Mouse (Mus musculus) mouse embryonic stem cell (cell line): ENCODE data around the gene Tecpr2.

Source experiments
- in situ Hi-C, 2 experiments: fragments of 300-500 bp; cut with MboI; formaldehyde crosslinking; loops; 1 replicate in 1 of 2; 3 replicates in 1 of 2; pipeline ENCODE4 v1.14.3; 2019 to 2020; ENCODE audit warnings: low sequenced_read_pairs in 2 of 2, low pct_unique_long_range_greater_than_20kb in 1 of 2, mixed read lengths in 1 of 2; ENCODE audit not compliant: unreplicated experiment in 1 of 2

The Tecpr2 gene

DNA sequence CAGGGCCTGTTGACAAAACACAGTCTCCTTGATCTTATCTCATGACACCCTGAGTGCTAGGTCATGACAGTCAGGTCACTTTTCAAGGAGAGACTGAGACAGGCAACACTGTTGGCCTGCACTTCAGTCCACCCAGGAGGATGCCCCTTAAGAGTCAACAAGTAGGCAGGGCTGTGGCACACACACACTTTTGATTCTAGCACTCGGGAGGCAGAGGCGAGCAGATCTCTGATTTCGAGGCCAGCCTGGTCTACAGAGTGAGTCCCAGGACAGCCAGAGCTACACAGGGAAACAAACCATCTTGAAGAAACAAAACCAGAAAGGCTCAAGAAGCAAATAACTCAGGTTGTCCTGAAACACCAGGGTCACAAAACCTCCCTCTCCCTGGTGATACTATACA lies 100.3 kb downstream of the Tecpr2 start:
- in situ Hi-C loops, result no loop called here

DNA sequence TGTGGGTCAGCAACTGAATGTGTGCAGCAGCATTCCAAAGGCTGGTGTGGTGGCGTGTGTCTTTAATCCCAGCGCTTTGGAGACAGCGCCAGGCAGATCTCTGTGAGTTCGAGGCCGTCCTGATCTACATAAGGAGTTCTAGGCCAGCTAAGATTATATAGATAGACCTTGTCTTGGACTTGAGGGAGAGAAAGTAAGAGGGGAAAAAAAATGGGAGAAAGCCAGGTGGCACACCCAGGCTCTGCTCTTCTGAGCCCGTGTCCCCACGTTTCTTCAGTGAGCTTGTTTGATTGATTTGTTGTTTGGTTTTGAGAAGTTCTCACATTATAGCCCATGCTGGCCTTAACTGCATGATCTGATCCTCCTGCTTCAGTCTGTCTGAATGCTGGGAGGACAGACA lies 101.4 kb downstream of the Tecpr2 start:
- in situ Hi-C loops, result no loop called here

DNA sequence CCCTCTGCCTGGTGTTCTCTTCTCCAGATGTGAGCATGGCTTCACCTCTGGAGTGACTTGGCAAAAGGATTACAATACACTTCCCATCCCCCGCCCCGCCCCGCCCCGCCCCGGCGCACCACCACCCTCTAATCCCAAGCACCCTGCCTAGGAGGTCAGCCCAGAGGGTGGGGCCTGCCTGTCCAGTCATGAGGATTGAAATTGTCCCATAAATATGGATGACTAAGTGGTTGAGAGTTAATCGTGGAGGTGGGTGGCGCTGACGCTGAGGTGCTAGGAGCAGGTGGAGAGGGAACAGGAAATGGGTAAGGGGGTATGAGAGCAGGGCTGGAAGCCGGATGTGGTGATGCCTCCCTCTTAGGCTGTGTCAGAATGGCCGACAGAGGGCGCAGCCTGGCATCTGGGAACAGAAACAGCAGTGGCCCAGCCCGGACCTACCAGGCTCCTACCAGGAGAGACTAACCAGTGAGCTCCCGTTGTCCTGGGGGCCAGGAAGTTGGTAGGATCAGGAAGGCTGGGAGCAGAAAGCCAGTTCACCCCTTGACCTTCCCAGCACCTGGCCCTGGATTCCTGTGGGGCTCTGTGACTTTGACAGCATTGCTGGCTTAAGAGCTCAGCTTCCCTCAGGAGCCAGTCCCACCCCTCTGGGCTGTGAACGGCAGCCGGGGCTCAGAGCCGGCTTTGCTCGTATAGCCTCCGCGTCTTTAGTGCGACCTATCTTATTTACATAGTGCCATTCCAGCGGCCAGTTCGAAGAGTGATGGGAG lies 102.5 kb downstream of the Tecpr2 start:
- in situ Hi-C loops, result no loop called here

DNA sequence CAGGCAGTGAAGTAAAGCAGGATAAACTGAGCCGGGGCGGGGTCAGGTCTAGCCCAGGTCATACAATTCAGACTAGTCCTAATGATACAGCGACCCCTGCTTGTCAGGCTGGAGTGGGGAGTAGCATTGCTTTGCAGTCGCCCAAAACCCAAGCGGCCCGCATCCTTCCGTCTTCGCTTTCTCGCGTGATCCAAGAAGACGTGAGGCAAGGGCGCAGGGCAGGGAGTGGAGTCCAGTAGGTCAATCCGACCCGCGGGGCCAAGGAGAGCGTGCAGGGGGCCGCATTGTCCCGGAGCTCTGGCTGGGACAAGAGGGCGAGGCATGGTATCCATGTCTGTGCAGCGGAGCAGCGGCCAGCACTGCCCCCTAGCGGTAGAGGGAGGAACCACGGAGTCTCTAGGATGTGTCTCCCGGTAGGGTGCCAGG lies 103.1 kb downstream of the Tecpr2 start:
- in situ Hi-C loops, result no loop called here

DNA sequence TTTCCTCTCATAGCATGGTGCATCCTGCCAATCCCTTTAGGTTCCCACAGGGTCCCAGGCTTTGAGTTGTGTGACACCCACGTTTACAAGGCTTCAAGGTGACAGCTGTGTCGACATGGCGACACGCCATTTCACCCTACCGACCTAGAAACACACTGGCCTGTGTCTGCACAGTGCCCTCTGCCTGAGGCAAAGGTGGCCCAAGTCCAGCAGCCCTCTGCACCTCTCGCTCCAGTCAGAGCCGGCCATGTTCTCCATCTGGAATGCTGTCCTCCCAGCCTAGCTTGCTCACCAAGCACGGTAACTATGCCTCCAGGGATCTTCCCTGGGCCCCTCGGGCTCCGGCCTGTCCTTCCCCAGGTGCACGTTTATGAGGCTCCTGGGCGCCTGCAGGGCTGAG lies 103.7 kb downstream of the Tecpr2 start:
- in situ Hi-C loops, result no loop called here

DNA sequence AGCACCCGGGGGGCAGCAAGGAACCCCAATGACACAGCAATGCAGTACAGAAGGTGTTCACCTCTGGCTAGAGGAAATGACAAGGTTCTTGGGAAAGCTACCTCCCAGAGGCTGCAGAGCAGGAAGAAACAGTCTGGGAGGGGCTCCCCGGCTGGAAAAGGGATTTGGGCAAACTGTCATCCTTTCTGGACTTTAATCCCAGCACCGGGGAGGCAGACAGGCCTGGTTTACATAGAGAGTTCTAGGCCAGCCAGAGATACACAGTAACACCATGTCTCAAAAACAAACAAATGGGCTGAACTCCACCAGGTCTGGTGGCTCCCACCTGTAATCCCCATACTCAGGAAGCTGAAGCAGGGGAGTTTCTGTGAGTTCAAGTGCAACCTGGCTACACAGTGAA lies 104.2 kb downstream of the Tecpr2 start:
- in situ Hi-C loops, result no loop called here

DNA sequence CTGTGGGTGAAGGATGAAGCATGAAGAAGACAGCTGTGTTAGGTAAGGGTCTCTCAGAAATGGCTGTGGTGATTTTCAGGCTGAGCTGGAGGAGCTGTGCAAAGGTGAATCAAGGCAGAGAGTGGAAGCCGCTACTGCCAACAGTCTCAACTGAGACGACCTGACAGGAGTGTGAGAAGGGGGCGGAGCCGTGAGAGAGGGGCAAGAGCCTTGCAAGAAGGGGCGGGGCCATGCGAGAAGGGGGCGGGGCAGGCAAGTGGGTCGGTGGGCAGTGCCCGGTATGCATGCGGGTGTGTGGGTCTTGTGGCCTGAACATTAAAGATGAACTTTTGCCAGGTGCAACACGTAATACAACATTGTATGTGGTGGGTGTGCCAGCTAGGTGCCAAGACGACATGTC lies 105.6 kb downstream of the Tecpr2 start:
- in situ Hi-C loops, result no loop called here

DNA sequence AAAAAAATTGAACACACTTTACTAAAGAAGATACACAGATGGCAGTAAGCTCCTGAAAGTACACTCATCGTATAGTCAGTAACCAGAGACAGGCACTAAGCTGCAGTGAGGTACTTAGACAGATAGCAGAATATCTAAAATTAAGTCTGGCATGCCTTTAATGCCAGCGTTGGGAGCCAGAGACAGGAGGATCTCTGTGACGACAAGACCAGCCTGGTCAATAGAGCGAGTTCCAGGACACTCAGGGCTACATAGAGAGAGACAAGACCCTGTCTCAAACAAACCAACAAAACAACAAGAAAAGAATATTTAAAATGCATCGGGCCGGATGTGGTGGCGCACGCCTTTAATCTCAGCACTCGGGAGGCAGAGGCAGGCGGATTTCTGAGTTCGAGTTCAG lies 109.0 kb downstream of the Tecpr2 start:
- in situ Hi-C loops, result no loop called here

DNA sequence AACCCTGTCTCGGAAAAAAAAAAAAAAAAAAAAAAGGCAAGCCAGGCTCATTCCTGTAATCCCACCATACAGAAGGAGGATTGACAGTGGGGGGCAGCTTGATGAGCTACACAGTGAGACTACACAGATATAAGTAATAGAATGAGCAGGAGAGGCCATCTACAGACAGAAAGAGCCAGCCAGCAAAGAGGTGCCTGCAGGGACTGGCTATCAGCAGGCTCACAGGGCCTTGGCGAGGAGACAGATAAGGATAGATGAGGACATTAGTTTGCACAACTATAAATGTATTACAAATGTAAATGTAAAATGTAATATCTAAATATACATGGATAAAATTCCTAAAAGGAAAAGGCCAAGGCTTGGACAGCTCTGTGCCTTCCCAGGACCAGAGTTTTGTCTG lies 110.8 kb downstream of the Tecpr2 start:
- in situ Hi-C loops, result no loop called here

DNA sequence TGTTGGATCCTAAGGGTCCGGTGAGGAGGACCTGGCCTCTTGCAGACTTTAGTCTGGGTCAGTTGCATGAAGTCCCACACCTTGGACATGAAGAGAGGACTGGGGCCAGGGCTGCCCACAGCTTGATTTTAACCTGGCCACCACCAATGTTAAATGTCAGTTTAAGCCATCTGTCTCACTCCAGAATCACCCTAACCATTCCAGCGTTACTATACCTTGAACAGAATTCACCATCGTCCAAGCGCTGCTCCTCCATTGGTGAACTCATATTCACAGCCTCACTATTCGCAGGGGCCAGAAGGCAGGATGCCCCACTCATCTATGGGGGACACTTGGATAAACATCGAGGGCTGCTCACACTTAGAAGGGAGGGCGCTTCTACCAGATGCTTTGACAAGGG lies 111.9 kb downstream of the Tecpr2 start:
- in situ Hi-C loops, result no loop called here

DNA sequence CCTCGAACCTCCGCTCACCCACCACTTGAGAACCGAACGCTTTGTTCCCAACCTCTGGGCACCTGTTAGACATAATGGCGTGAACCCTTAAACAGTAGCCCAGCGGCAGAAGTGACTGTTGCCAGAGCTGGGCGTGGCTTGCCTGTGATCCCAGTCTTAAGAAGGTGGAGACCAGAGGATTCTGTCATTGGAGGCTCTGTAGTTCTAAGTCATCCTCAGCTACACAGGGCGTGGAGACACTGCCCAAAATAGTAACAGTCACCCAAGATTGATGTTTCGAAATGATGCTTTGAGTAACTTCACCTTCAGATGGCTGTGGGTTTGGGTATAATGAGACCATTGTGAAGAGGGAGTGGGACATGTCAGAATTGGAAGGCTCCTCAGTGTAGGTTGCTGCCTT lies 115.1 kb downstream of the Tecpr2 start:
- in situ Hi-C loops, result no loop called here

DNA sequence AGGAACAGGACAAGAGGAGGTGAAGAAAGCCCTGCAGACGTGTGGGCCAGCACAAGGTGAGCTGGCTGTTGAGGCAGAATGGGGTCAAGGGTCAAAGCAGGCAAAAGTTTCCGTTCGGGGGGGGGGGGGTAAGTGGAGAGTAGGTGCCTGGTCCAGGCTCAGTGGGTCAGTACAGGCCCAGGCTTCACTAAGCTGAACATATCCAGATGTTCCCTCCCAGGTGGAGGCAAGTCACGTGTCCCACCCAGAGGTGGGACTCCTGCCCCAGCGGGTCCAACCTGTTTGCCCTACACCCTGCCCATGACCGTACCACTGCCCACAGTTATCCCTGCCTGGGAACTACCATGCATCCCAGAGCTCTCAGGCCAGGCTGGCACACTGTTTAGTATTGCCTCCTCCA lies 116.7 kb downstream of the Tecpr2 start:
- in situ Hi-C loops, result no loop called here

DNA sequence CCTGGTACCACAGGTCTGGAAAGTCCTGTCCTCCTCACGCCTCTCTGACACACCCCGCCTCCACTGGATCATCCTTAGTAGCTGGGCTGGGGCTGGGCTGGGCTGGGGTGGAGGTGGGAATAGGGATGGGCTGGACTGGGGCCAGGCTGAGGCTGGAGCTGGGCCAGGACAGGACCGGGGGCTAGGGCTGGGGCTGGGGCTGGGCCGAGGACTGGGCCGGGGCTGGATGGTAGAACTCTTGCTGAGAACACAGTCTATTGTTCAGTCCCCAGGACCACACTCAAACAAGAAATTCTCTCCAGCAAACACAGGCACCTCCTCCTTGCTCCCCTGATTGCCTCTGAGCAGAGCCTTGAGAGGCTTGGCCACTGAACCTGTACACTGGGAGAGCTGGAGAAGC lies 117.3 kb downstream of the Tecpr2 start:
- in situ Hi-C loops, result no loop called here

DNA sequence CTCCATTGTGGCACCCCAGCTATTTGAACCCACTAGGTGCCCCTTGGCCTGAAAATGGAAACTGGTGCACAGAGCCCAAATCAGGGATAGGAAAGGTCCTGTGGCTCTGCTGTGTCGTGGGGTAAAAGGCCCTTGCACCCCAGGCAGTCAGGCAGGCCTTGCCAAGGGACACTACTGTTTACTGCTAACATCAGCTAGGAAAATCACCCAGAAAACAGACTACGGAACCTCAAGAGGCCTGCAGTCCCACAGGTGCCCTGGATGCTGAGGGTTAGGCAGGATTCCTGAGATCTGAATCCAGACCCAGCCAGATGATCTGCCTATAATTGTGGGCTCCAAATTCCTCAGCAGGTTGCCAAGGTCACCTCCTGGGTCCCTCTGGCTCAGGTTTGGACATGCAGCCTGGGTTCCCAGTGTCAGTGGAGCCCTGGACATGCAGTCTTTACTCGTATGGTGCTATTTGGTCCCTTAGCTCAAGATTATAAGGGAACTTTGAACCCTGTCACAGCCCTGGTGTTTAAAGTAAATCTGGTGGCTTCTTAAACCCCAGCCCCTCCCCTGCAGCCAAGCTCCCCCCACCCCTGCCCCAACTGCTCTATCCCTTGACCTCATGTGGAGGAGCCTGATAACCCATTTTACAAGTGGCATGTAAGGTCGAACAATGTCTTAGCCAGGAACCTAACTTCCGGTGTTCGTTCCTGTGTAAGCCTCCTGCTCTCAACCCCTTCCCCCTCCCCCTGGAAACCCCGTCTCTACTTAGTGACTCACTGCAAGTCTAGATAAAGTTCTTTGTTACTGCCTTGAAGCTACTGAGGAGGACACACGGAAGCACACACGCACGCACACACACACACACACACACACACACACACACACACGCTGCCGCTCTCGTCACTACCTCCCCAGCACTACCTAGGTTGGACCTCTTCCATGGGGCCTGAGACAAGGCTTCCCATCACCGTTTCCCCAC lies 118.4 kb downstream of the Tecpr2 start:
- in situ Hi-C loops, result no loop called here

DNA sequence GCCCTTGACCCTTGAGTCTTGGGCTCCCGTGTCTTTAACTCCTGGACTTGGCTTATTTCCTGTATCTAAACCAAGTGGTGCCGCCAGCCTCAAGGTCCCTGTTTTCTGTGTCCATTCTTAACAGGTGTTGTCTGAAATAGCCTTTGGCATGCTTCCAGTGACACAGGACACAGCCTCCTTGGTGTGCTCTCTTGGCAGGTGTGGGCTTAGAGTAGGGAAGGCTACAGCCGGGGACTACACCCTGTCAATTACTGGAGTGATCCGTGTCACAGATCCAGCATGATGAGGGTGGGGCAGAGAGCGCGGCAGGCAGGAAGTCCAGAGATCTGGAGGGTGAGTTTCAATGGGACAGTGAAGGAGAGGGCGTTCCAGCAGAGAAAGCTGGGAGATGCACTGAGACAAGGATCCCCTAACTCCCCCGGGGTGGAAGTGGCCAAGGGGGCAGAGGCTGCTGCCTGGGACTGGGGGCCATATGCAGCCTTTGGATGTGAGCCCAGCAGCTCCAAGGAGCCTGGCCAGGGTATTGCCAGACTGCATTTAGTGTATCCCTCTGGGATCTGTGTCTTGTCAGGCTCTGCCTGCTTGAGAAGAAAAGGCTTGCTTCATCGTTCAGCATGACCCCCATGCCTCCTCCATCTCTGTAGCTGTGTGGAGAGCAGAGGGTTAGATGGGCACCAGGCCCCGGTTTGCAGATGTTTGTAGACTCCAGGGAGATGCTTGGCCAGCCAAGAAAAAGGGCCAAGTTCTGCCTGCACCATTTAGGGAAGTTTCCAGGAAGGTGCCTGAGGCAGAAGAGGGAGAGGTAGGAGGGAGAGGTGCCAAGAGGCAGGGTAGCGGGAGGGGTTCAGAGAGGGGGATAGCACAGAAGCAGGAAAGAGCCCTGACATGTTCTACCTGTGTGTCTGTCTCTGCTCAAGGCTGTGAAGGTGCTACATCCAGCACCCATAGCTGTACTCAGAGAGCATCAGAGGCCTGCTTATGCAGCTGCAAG lies 119.7 kb downstream of the Tecpr2 start:
- in situ Hi-C loops, result no loop called here

DNA sequence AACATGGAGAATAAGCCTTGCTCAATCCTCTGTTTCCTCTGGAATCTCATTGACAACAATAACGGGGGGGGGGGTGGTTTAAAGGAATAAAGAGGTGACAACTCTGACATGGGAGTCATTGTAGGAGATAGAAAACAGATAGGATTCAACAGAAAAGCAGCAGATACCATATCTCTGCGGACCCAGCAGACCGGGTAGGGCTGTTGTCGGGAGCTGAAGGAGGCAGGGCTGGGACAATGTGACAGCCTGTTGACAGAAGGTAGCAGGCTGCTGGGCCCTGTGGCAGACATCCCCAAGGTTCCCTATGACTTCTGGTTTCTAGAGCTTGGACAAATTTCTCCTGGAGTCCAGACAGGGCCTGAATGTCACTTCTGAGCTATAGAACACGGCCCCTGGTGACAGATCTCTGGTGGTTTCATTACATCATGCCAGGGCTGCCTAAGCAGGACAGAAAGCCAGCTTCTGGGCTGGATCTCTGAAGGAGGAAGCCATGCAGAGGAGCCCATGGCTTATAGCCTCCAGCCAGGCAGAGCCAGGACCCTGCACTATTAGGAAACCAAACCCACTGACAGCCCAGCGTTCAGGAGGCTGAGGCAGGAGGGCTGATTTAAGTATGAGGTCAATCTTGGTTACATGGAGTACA lies 120.7 kb downstream of the Tecpr2 start:
- in situ Hi-C loops, result no loop called here

DNA sequence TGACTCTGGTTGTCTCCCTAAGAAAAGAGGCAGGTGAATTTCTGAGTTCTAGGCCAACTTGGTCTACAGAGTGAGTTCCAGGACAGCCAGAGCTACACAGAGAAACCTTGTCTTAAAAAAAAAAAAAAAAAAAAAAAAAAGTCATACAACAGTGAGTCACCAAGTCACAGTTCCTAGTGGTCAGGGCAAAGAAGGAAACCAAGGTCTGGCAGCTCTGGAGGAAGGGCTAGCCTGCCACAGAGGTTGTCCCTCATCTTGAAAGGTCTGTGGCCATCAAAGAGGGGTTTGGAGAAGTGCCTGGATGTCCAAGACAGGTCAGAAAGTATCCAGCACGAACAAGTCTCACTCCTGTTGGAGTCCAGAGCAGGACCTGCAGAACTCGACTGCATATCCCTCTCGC lies 127.7 kb downstream of the Tecpr2 start:
- in situ Hi-C loops, result no loop called here

DNA sequence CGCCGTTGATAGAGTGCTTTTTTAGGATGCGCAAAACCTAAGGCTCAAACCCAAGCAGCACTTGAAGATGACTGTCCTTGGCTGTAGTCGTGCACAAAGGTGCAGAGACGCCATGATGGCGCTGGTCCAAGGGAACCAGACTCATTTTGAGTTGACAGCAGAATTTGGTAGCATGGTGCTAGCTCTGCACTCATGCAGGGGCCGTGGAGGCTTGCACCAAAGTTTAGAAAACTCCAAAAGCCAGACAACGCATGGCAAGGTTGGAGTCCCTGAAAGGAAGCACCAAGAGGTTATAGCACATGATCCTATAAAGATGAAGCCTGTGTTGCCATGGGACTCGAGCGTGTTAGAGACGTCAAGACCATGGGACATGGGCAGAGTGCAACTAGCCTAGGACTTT lies 129.0 kb downstream of the Tecpr2 start:
- in situ Hi-C loops, result no loop called here
